Mouse (Mus musculus): ENCODE data around the gene Prkag2.

Prkag2 gene

GRCm38 (mm10) chr5:24991575-24991974 lies 108.9 kb downstream of the Prkag2 start:
- DNase-seq: no peak

GRCm38 (mm10) chr5:24990460-24990859 lies 110.0 kb downstream of the Prkag2 start:
- DNase-seq: peak; percentile 54

- DNase-seq: peak; percentile 46
Observed at GRCm38 (mm10) chr5:24989683-24990082, 110.8 kb downstream of the Prkag2 start.

DNA sequence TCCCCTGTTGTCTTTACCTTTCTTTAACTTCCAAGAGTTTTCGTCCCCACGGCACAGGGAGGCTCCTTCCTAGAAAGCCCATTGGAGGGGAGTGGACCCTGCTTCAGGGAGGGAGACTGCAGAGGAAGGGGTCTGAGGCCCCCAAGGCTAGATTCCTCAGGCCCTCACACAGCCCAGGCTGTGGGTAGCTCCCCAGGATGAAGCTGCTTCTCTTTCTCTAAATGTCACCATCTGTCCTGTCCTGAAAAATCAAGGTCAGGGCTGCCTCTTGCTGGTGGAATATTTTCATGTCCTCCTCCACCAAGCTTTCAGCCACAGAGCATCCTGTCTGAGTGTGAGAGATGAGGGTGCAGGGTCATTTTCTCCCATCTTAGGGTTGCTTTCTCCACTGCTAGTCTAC lies 113.5 kb downstream of the Prkag2 start:
- DNase-seq: peak; percentile 85

- DNase-seq: peak; percentile 50
Observed at GRCm38 (mm10) chr5:24986204-24986940, 114.1 kb downstream of the Prkag2 start.

GRCm38 (mm10) chr5:24985434-24986176 lies 114.8 kb downstream of the Prkag2 start:
- DNase-seq: peak; percentile 80

DNA sequence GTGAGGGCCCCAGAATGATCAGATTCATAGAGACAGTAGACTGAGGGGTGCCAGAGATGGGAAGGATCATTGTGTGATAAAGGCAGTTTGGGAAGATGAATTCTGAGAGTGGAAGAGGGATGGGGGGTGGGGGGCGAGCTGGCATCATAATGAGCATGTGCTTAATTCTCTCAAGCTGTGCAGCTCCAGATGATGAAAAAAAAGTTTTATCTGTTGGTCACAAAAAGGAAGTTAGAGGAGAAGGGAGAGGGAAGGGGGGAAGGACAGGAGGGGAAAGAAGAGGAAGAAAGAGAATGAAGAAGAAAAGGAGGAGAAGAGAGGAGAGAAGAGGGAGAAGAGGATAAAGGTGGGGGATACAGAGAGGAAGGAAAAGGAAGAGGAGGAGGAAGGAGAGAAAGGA lies 116.3 kb downstream of the Prkag2 start:
- no peak for DNase-seq

GRCm38 (mm10) chr5:24983539-24983938 lies 116.9 kb downstream of the Prkag2 start:
- DNase-seq: peak; percentile 72

DNA sequence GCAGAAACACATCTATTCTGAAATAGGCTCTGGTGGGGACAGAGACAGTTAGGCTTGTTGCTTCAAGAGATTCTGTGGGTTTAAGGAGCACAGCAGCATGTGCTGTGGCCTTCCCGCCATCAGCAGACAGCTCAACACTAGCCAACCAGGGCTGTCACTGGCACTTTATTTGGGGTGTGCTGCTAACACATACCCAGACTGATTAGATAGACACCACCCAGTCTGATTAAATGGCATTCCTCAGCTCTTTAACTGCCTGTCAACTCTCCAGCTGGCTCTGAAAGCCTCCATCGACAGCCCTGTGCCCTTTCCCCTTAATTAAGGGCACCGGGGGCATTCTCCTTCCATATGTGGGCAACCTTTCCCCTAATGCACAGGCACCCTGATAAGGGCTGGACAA lies 118.2 kb downstream of the Prkag2 start:
- DNase-seq: no peak

DNA sequence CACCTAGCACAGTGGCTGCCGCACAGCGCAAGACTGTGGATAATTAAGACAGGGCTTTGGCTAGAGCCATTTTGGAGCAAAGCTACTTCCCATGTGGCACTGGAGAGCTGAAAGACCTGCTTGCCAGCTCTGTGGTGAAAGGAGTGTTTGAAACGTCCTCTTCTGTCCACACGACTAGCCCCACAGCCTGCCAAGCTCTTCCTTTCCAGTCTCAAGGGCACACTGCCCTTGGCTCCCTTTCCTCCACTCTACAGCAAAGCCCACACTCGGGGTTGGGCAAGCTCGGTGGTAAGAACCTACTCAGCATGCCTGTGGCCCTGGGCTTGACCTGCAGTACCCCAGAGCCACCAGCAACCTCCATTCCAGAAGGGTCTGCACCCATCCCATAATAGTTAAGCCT lies 118.7 kb downstream of the Prkag2 start:
- no peak for DNase-seq

GRCm38 (mm10) chr5:24979968-24980345 lies 120.5 kb downstream of the Prkag2 start:
- no peak for DNase-seq

- no peak for DNase-seq
Observed at GRCm38 (mm10) chr5:24979312-24979967, 121.0 kb downstream of the Prkag2 start.

- DNase-seq: no peak
Observed at GRCm38 (mm10) chr5:24976907-24977306, 123.5 kb downstream of the Prkag2 start.

- no peak for DNase-seq
Observed at GRCm38 (mm10) chr5:24976236-24976635, 124.2 kb downstream of the Prkag2 start.

DNA sequence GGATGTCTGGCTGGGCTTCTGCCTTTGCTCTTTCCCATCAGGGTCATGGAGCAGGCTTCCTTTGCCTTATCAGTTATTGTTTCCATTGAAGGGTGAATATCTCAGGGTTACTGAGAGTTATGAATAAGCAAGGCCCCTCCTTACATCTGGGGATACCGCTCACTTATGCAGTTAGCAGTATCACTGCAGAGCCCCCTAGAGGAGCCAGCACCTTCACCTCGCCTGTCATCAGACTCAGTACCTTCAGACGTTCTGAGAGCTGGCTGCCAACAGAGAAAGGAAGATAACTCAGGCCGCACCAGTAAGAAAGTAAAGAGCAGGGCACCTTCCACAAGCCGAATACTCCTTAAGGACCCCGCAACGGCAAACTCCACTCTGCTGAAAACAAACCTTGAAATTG lies 125.3 kb downstream of the Prkag2 start:
- no peak for DNase-seq

DNA sequence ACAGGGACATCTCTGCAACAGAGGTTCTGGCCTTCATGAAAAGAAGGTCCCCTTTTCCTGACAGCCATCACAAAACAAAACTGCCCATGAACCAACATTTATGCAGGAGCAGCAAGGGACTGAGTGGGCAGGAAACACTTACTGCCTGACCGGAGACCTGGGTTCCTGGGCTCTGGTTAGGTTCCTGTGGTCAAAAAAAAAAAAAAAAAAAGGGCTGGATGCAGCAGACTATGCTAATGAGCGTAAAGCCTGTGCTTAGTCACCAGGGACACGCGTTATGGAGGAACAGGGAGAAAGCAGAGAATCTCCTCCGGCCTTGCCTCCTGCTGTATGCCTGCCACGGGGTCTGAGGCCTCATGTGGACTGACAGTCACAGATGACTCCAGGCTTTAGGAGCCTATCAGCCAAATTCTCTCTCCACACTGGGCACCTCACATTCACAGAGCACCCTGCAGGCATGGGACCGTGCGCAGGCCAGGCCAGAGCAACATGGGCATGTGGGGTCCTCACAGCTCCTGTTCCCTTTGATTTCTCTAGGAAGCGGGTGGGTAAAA lies 126.7 kb downstream of the Prkag2 start:
- no peak for DNase-seq

GRCm38 (mm10) chr5:24973228-24973627 lies 127.2 kb downstream of the Prkag2 start:
- DNase-seq: peak; percentile 54

DNA sequence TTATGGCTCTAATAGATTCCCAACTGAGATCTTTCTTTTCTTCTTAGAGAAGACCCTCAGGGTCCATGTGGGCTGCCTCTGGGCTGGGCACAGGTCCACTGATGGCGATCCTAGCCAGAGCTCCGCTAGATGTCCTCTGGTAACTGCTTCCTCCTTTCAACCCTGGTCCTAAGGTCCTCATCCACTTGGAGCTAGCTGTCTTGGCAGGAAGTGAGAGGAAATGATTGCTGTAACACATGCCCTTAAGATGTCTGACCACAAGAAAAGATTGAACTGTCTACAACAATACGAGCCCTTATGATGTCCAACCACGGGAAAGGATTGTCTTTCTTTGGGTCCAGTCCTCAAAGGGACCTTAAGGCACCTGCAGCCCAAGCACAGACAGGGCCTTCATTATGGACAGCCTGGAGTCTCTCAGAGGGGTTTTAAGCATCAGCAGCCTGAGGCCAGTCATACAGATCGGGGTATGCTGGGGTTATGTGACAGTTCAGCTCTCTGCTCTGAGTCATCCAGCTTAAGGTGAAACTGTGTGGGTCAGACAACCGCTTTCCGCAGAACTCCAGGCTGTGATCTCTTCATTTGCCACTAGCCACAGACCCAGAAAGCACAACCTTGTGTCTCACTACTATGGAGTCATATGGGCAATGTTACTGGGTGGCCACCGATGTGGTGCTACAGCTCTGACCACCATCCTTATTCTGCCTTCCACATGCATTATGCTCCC lies 129.7 kb downstream of the Prkag2 start:
- DNase-seq: no peak

DNA sequence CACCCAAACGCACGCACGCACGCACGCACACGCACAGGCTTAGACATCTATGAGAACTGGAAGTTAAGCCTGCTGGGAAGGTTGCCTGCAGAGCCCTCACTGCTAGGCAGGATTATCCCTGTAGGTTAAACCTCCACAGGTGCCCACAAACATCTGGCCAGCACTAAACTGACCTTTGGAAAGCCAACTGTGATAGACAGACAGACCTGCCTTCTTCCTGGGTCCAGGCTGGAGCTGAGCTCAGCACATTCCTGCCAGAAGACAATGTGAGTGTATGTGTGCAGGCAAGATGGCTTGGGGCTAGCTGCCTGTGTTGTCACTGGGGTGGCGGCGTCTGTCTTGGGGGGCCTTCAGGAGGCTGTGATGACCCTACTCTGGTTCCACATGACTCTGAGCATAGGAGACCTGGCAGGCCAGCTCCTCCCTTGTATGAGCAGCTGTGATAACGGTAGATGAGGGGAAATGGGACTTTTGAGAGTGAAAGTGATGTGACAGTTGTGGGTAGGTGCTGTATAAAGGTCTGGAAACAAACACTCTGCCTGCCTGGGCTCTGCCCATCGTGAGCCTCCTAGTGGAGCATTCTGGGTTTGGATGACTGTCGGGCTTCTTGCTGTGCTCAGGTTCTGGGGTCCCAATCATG lies 131.1 kb downstream of the Prkag2 start:
- DNase-seq: no peak

GRCm38 (mm10) chr5:24968792-24969191 lies 131.7 kb downstream of the Prkag2 start:
- DNase-seq: no peak

- no peak for DNase-seq
Observed at GRCm38 (mm10) chr5:24967898-24968535, 132.4 kb downstream of the Prkag2 start.

DNA sequence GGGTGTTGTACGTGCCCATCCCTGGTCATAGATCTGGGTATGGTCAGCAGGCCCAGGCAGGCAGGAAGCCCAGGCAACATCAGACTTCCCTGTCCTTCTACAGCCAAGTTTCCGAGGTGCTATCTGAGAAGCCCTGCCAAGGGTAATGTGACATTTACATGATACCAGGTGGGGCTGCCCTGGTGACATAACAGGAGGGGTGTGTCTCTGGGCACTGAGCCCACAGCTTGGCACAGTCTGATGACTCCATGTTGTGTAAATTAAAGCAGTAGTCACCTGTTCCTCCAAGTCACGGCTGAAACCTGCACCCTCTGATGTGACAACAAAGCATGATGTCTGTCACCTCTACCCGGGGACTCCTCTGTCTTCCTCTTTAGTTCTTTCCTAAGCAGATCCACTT lies 136.7 kb downstream of the Prkag2 start:
- peak; percentile 64 for DNase-seq

Data from cerebellum, adult 9-10 months (tissue).